Mouse (Mus musculus): ENCODE data around the gene Atp8b5. TPM values are rescaled to one million over a fixed set of nuclear protein-coding genes. Genes with fewer than 3 reads are reported as not detected.

Gene Atp8b5
- polyA plus RNA-seq, 1 experiment from 2014 or later = 0.40 TPM

- H3K4me2 ChIP-seq = no peak overlapping the region
- ATAC-seq (ENCODE audit: low FRiP score) = no peak
These were observed 123.0 kb downstream of the Atp8b5 start for GRCm38 (mm10) chr4:43389845-43390440.

GRCm38 (mm10) chr4:43391521-43392050, 124.6 kb downstream of the Atp8b5 start:
- Histone ChIP-seq H3K9me3 (no peaks in the 10 kb centered on the region), H3K4me3 (no peak overlapping the region), H3K9ac (no peak overlapping the region), H3K36me3 (no peaks in the 10 kb centered on the region), H3K4me1 (replicated peaks) (peaks cover 4% of the 10 kb centered on the region; the same call in 1 of the 2 replicates), H3K4me2 (no peak overlapping the region), H3K27me3 (no peaks in the 10 kb centered on the region), H3K27ac (no peak overlapping the region)
- 76% methylated on average over 3 of the region's 3 CpGs for WGBS
- ATAC-seq (ENCODE audit: low FRiP score) = no peak

More at GRCm38 (mm10) chr4:43389845-43390440, 123.0 kb downstream of the Atp8b5 start:
- Histone ChIP-seq H3K27ac (no peak overlapping the region), H3K4me3 (no peak overlapping the region), H3K9ac (no peak overlapping the region), H3K4me1 (replicated peaks) (peaks cover 4% of the 10 kb centered on the region; the same call in 1 of the 2 replicates), H3K27me3 (no peaks in the 10 kb centered on the region), H3K36me3 (no peaks in the 10 kb centered on the region), H3K9me3 (no peaks in the 10 kb centered on the region)
- 71% methylated on average over 9 of the region's 9 CpGs for WGBS

GRCm38 (mm10) chr4:43394345-43394891, 127.5 kb downstream of the Atp8b5 start:
- Histone ChIP-seq H3K4me1 (replicated peaks) (peaks cover 21% of the 10 kb centered on the region), H3K36me3 (no peaks in the 10 kb centered on the region), H3K27ac (0 out of 2 replicates have a peak overlapping the region, but pooled peaks have one; percentile 18), H3K9me3 (no peaks in the 10 kb centered on the region), H3K4me3 (no peak overlapping the region), H3K27me3 (no peaks in the 10 kb centered on the region), H3K9ac (no peak overlapping the region), H3K4me2 (no peak overlapping the region)
- no peak for ATAC-seq (ENCODE audit: low FRiP score)
- WGBS = 60% methylated on average over 15 of the region's 15 CpGs

- no peaks in the 10 kb centered on the region for H3K9me3 ChIP-seq
- no peaks in the 10 kb centered on the region for H3K27me3 ChIP-seq
- no peak for ATAC-seq (ENCODE audit: low FRiP score)
- H3K27ac ChIP-seq = 0 out of 2 replicates have a peak overlapping the region, but pooled peaks have one; percentile 18
- H3K4me2 ChIP-seq = no peak overlapping the region
- no peaks in the 10 kb centered on the region for H3K36me3 ChIP-seq
- 90% methylated on average over 5 of the region's 5 CpGs for WGBS
- H3K9ac ChIP-seq = no peak overlapping the region
- H3K4me3 ChIP-seq = no peak overlapping the region
- peaks cover 28% of the 10 kb centered on the region for H3K4me1 ChIP-seq (replicated peaks)
These were observed 128.2 kb downstream of the Atp8b5 start for GRCm38 (mm10) chr4:43395147-43395546.

DNA sequence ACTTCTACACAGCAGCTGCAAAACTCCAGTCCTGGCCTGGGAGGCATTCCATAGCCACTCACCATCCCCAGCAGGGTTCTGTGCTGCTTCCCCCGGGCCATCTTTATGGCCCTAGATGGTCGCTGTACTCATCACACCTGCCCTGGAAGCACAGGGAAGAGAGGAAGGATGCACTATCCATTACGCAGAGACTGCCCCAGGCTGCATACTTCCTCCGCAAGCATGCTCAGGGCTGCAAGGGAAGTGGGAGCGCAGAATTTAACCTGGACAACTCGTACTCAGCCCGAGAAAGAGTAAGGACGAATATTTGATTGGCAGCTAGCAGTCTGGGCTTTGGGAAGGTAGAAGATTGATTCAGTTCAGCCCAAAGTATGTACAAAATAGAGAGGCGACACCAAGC, 128.9 kb downstream of the Atp8b5 start:
- WGBS = 76% methylated on average over 9 of the region's 9 CpGs
- Histone ChIP-seq H3K4me3 (no peak overlapping the region), H3K36me3 (no peaks in the 10 kb centered on the region), H3K9me3 (no peaks in the 10 kb centered on the region), H3K27ac (no peak overlapping the region), H3K9ac (peak overlapping the region; percentile 46; the same call in 1 of the 2 replicates), H3K27me3 (no peaks in the 10 kb centered on the region), H3K4me1 (replicated peaks) (peaks cover 31% of the 10 kb centered on the region), H3K4me2 (no peak overlapping the region)
- no peak for ATAC-seq (ENCODE audit: low FRiP score)

DNA sequence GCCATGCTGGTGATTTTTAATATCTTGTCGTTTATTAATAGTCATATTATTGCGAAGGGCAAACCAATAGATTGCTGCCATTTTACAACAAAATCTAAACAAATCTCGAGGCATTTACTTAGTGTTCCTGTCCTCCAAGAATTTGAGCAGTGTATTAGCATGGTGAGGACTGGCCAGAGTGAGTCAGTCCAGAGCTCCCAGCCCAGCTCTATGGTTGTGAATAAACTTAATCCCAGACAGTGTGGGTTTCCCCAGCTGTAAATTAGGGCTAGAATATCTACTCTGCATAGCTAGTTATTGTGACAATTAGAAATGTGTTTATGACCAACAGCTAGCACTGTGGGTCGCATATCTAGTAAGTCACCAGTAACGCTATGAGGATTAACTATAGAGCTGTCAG, 129.4 kb downstream of the Atp8b5 start:
- Histone ChIP-seq H3K27ac (no peak overlapping the region), H3K27me3 (no peaks in the 10 kb centered on the region), H3K9ac (no peak overlapping the region), H3K4me1 (replicated peaks) (peaks cover 35% of the 10 kb centered on the region), H3K4me3 (no peak overlapping the region), H3K4me2 (no peak overlapping the region), H3K9me3 (no peaks in the 10 kb centered on the region), H3K36me3 (no peaks in the 10 kb centered on the region)
- no peak for ATAC-seq (ENCODE audit: low FRiP score)
- WGBS = 87% methylated on average over 5 of the region's 5 CpGs

DNA sequence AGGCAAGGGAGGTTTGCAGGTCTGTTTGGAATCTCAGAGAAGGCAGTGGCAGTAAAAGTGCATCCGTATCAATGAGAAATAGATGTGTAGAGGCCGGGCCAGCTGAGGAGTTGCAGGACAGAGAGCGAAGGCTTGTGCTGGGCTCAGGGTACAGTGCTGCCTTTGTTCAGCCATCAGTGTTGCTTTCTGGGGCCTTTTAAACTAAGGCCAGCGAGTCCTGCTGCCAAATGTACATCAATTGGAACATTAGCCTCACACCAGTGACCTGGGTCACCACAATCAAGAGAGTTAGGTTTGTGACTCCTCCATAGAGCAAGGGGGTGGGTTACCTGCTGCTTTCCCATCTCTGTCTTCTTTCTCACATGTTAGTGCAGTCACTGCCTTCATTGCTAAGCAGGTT, 131.1 kb downstream of the Atp8b5 start:
- WGBS = 75% methylated on average over 4 of the region's 4 CpGs
- H3K27me3 ChIP-seq = no peaks in the 10 kb centered on the region
- no peak for ATAC-seq (ENCODE audit: low FRiP score)
- H3K36me3 ChIP-seq = no peaks in the 10 kb centered on the region
- no peak overlapping the region for H3K4me2 ChIP-seq
- H3K4me1 ChIP-seq (replicated peaks) = peaks cover 37% of the 10 kb centered on the region
- no peaks in the 10 kb centered on the region for H3K9me3 ChIP-seq
- H3K27ac ChIP-seq = peak overlapping the region; percentile 49
- H3K9ac ChIP-seq = no peak overlapping the region; the same call in none of the 2 replicates
- H3K4me3 ChIP-seq = no peak overlapping the region

- H3K4me3 ChIP-seq = no peak overlapping the region
- H3K27me3 ChIP-seq = no peaks in the 10 kb centered on the region
- H3K27ac ChIP-seq = peak overlapping the region; percentile 60
- H3K36me3 ChIP-seq = no peaks in the 10 kb centered on the region
- no peaks in the 10 kb centered on the region for H3K9me3 ChIP-seq
- peak overlapping the region; percentile 30 for H3K4me2 ChIP-seq
- peaks cover 37% of the 10 kb centered on the region for H3K4me1 ChIP-seq (replicated peaks)
- 0 out of 2 replicates have a peak overlapping the region, but pooled peaks have one; percentile 10 for H3K9ac ChIP-seq
- 0 out of 2 replicates have a peak, but pooled peaks have one; percentile 15 for ATAC-seq (ENCODE audit: low FRiP score)
- 52% methylated on average over 17 of the region's 17 CpGs for WGBS
These were observed 131.9 kb downstream of the Atp8b5 start for GRCm38 (mm10) chr4:43398829-43399331.

DNA sequence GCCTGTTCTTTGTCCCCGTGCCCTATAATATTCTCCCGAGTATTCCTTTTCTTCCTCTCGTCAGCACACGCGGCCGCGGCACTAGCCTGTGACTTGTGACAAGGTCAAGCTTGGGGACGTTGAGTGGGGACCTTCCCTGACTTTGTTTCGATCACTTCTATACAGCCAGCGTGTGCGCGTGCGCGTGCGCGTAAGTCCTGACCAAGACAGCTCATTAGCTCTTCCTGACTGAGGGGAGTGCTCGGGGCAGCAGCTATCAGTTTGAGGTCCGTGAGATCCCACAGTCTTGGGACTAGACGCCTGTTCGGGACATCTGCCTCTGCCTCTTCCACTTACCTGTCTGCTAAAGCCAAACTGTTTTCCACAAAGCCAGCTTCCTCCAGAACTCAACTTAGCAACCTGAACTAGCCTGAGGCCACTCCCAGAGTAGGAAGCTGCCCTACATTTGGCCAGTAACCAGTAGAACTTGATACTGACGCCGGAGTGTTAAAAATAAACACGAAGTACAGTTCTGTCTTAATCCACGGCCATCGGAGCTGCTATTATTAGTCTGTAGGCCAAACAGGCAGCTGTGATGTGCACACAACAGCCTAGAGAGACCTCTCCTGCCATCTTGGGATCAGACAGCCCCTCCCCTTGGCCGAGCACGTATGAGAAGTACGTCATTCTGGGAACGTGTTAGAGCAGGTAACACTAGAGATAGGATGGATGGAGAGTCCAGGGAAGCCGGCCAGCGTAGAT, 132.6 kb downstream of the Atp8b5 start:
- Histone ChIP-seq H3K4me2 (peak overlapping the region; percentile 30), H3K4me3 (no peak overlapping the region), H3K4me1 (replicated peaks) (peaks cover 37% of the 10 kb centered on the region), H3K27me3 (no peaks in the 10 kb centered on the region), H3K36me3 (no peaks in the 10 kb centered on the region), H3K9me3 (no peaks in the 10 kb centered on the region), H3K9ac (0 out of 2 replicates have a peak overlapping the region, but pooled peaks have one; percentile 10), H3K27ac (peak overlapping the region; percentile 60; the same call in 1 of the 2 replicates)
- ATAC-seq (ENCODE audit: low FRiP score) = 0 out of 2 replicates have a peak, but pooled peaks have one; percentile 26
- 77% methylated on average over 31 of the region's 31 CpGs for WGBS

DNA sequence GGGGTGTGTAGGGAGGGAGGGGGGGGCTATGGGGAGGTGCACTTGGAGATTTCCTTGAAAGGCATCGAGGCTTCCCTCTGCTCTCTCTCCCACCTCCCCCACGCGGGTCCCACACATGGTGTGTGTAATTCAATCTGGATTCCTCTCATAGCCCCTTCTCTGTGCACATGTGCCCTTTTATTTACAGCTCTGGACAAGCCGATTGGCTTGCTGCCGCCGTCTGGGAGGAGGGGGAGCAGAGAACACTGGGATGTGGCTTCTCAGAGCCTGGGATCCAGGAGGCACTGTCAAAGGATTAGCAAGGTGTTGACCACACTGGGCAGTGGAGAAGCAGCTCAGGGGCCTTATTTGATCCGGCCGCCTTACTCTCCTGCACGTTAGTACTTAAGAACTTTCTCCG, 134.0 kb downstream of the Atp8b5 start:
- H3K9ac ChIP-seq = no peak overlapping the region
- 41% methylated on average over 10 of the region's 10 CpGs for WGBS

DNA sequence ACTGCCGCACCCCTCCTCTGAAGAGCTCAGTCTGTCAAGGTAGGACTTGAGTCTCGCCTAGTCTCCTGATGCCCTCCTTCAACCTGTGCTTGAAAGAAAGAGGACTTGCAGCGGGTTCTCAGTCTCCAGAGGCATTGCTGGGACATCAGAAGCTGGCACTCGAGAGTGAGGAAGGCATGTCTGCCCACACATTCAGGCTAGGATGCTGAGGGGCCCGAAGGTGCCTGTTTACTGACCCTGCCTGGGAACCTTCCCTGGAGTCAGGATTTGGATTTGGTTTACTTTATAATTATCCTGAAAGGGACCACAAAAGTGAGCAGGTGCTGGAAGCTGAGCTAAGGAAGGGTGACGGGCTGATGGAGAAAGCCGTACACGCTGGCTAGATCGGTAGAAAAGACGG, 134.5 kb downstream of the Atp8b5 start:
- no peak overlapping the region for H3K4me2 ChIP-seq
- H3K27ac ChIP-seq = no peak overlapping the region
- peaks cover 48% of the 10 kb centered on the region for H3K4me1 ChIP-seq (replicated peaks)
- H3K9me3 ChIP-seq = no peaks in the 10 kb centered on the region
- H3K9ac ChIP-seq = no peak overlapping the region
- no peaks in the 10 kb centered on the region for H3K27me3 ChIP-seq
- WGBS = 87% methylated on average over 10 of the region's 10 CpGs
- H3K36me3 ChIP-seq = no peaks in the 10 kb centered on the region
- no peak overlapping the region for H3K4me3 ChIP-seq
- no peak for ATAC-seq (ENCODE audit: low FRiP score)

More for the DNA sequence above, 134.0 kb downstream of the Atp8b5 start:
- no peak overlapping the region for H3K4me3 ChIP-seq
- H3K4me2 ChIP-seq = no peak overlapping the region
- H3K4me1 ChIP-seq (replicated peaks) = peaks cover 45% of the 10 kb centered on the region
- no peak overlapping the region for H3K27ac ChIP-seq
- H3K9me3 ChIP-seq = no peaks in the 10 kb centered on the region
- H3K36me3 ChIP-seq = no peaks in the 10 kb centered on the region
- no peaks in the 10 kb centered on the region for H3K27me3 ChIP-seq
- ATAC-seq (ENCODE audit: low FRiP score) = no peak

GRCm38 (mm10) chr4:43402212-43402611, 135.3 kb downstream of the Atp8b5 start:
- no peaks in the 10 kb centered on the region for H3K27me3 ChIP-seq
- H3K36me3 ChIP-seq = no peaks in the 10 kb centered on the region
- H3K4me2 ChIP-seq = no peak overlapping the region
- no peaks in the 10 kb centered on the region for H3K9me3 ChIP-seq
- ATAC-seq (ENCODE audit: low FRiP score) = no peak
- 88% methylated on average over 9 of the region's 9 CpGs for WGBS
- H3K4me1 ChIP-seq (replicated peaks) = peaks cover 50% of the 10 kb centered on the region
- H3K27ac ChIP-seq = no peak overlapping the region
- no peak overlapping the region for H3K9ac ChIP-seq
- H3K4me3 ChIP-seq = no peak overlapping the region
